Mouse (Mus musculus) liver, postnatal 0 days (tissue): Measurements from ENCODE around the gene Aff4.

ENCODE experiments used
- CTCF ChIP-seq: sonication (generic); IDR thresholded peaks from 2 replicates; pipeline ENCODE4 v1.5.1; 2016; ENCODE audit warnings: antibody characterized with exemption, low read depth
- EP300 ChIP-seq: IDR thresholded peaks from 2 replicates; pipeline ENCODE4 v1.6.1; 2016; ENCODE audit warnings: antibody characterized with exemption, low read depth, mild to moderate bottlenecking

DNA sequence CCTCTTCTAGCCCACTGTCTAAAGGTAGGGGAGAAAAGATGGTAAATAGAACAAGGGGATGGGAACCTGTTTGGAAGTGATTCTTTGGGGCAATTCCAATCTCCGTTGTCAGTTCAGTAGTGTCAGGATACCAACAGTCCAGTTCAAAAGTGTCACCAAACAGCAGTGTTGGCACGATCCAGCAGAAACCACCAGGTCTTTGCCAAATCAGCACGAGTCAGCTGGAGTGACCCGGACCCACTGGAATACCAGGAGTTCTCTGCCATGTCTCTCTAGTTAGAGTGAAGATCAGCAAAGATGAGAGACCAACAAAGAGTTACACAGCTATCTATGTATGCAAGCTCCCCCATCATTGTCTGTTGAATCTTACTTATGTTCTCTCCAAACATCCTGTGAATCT is 63.2 kb downstream of the Aff4 start:
- TF ChIP-seq CTCF (no peak), EP300 (no peak)
